Mouse (Mus musculus): ENCODE results near the gene Ddx19a. TPM values are rescaled to one million over a fixed set of nuclear protein-coding genes. Genes with fewer than 3 reads are reported as not detected.

The Ddx19a gene
- total RNA-seq (2023): 10 to 100 TPM; 45.1 to 45.9 TPM

DNA sequence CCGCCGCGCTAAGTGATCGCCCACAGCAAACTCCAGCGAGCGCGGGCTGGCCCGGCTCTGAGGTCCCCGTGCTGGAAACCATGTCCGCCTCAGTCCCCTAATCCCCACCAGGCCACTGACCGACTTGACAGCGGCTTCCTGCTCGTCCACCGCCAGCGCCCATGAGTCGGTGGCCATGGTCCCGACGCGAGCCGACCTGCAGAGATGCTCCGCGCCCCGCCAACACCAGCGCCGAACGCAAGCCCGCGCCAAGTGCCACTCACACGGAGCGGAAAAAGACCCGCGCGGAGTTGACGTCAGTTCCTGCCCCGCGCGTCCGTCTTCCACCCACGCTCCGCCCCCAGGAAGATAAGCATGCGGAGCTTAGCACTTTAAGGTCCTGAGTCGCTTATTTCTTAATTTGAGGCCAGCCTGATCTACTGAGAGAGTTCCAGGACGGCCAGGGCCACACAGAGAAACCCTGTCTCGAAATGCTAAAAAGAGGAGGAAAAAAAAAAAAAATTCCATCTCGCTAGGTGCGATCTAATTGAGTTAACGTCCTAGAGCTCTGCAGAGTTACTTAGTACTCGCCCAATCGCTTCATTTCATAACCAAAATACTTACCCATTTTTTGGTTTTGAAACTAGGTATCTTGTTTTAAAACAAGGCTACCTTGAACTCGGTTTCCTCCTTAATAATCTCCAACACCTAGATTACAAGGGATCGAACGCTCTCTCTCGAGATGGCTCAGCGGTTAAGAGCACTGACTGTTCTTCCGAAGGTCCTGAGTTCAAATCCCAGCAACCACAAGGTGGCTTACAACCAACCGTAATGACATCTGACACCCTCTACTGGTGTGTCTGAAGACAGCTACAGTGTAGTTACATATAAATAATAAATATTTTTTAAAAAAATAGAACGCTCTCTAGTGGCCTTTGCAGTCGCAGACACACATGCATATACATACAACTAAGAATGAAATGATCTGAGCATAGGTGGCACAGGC is at the start of gene Ddx19a:
Gene Ddx19a (minus strand): TSS at position 254 of the 985 bp plus-strand sequence.

DNA sequence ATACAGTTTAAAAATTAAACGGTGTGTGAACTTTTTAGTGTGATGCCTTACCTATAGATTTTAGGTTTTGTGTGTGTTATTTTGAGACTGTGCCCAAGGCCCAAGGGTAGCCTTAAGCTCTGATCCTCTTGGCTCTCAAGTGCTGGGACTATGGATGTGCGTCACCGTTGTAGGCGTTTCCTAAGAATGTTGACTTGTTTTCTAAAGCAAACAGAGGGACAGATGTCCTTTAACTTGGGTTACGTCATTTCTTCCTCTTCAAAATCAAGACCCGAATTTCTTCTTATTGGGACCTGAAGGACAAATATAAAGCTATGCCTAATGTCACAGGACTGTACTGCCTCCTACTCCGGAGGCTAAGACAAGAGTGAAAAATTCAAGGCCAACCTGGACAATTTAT is 35.3 kb upstream of the Ddx19a start, which contains the start of gene Aars:
Gene Aars (plus strand): TSS at position 229 of the 400 bp plus-strand sequence.

DNA sequence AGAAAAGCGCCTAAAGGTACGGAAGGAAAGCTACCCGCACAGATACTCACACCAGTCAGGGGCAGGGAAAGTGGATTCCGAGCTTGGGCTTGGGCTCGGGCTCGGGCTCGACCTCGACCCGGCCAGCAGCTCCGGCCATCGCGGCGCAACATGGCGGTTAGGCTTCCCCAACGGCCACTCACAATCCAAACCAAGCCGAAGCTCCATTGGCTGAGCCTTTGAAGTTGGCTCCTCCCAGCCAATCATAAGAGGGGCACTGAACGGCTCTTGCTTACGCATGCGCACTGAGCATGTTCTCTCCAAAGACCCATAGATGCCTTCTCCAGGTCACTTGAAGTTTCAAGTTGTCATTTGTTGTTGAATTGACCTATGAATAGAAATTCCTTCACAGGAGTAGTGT is 34.0 kb upstream of the Ddx19a start, which contains the start of gene Ddx19b:
Gene Ddx19b (minus strand): TSS at position 180 of the 400 bp plus-strand sequence.

Other genes with a start within 250 kb of the Ddx19a start
- not detected for gene Il34, start 191.9 kb downstream of the Ddx19a start, total RNA-seq (2023)
- gene Cog4, start 151.2 kb downstream of the Ddx19a start, total RNA-seq (2023): 10 to 100 TPM; 37.8 to 55.2 TPM
- gene Sf3b3, start 151.0 kb downstream of the Ddx19a start, total RNA-seq (2023): 10 to 100 TPM; 79.1 to 85.2 TPM
- 1 to 10 TPM; 6.4 to 7.0 TPM for gene Fuk, start 95.3 kb downstream of the Ddx19a start, total RNA-seq (2023)
- gene St3gal2, start 77.9 kb downstream of the Ddx19a start, total RNA-seq (2023): 10 to 100 TPM; 31.1 to 34.4 TPM
- 1 to 10 TPM; 8.2 to 8.6 TPM for gene Ddx19b, start 34.0 kb upstream of the Ddx19a start, total RNA-seq (2023)
- gene Aars, start 35.3 kb upstream of the Ddx19a start, total RNA-seq (2023): 10 to 100 TPM; 20.8 to 23.0 TPM
- 1 to 10 TPM; 2.7 to 3.9 TPM for gene Exosc6, start 58.5 kb upstream of the Ddx19a start, total RNA-seq (2023)
- gene Clec18a, start 94.6 kb upstream of the Ddx19a start, total RNA-seq (2023): not detected
- 10 to 100 TPM; 18.9 to 20.1 TPM for gene Pdpr, start 96.8 kb upstream of the Ddx19a start, total RNA-seq (2023)